Mouse (Mus musculus): ENCODE data around the gene Nanog. TPM values are rescaled to one million over a fixed set of nuclear protein-coding genes. Genes with fewer than 3 reads are reported as not detected.

Nanog gene
- polyA plus RNA-seq, 1 experiment from 2014 or later = 0.13 TPM

DNA sequence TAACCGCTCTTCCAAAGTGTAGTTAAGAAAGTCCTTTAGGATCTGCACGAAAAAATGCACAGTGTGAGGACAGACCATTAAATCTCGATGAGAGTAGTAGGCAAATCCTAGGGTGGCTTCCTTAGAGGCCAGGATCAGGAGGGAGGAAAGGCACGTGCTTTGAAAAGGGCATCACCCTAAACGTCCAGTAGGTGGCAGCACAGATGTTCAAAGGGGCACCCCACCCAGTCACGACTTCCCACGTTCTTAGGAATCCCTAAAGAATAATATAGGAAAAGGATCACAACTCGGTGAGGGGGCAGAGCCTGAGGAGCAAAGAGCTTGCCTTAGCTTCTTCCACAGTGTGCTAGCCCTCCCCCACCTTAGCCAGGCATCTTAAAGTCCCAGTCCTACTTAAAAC lies 32.7 kb downstream of the Nanog start:
- 10% methylated on average over 8 of the region's 8 CpGs for WGBS
- Histone ChIP-seq H3K9ac (replicated peaks; ENCODE audit: low read length) (no peak overlapping the region), H3K27me3 (ENCODE audit: control insufficient read depth, insufficient read depth, low read length) (peaks cover 21% of the 10 kb centered on the region), H3K4me1 (ENCODE audit: control insufficient read depth, insufficient read depth, low read length) (no peaks in the 10 kb centered on the region; the same call in 1 of the 2 replicates), H3K9me3 (replicated peaks; ENCODE audit: control insufficient read depth, low read length) (no peaks in the 10 kb centered on the region), H3K36me3 (replicated peaks; ENCODE audit: control insufficient read depth, insufficient read depth, low read depth, low read length) (no peaks in the 10 kb centered on the region), H3K4me3 (ENCODE audit: low read depth, low read length) (no peak overlapping the region), H3K4me2 (ENCODE audit: low read depth, low read length) (no peak overlapping the region), H3K27ac (replicated peaks; ENCODE audit: low read depth, low read length) (no peak overlapping the region)
- peak; percentile 42; the same call in 1 of the 2 replicates for ATAC-seq (replicated peaks; ENCODE audit: insufficient number of reproducible peaks, low FRiP score, low TSS enrichment, low read depth)
- DNase-seq (ENCODE audit: low spot score) = peak; percentile 84

DNA sequence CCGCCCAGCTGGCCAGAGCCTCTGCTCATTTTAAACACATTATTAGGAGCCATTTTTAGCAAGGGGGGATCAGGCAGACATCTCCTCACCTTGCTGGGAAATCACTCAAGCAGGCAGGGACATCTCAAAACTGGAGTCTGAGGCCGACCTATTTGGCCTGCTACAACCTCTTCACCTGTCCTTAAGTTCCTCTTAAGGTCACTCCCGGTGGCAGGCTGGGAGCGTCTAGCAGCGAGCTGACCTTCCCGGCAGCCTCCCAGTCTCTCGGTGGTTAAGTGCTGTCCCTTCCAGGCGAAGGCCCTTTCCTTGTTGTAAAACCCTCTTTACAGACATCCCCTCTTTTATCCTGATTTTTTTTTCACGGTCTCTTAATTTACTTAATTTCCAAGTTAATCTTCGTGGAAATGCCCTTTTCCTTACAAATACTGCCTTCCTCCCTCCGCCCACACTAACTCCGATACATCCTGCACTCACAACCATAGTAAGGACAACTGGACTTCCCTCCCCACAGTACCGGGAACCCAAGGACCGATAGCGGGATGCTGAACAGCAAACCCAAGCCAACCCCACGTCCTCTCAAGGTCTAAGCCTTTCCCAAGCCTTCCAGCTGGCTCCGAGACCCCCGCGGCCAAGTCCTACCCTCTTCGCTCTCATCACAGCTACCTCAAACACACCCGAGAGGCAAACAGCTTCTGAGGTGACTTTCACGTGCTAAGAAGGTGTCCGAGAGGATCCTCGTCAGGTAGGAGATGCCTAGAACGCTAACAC lies 34.4 kb downstream of the Nanog start:
- Histone ChIP-seq H3K9me3 (replicated peaks; ENCODE audit: control insufficient read depth, low read length) (no peaks in the 10 kb centered on the region), H3K4me2 (ENCODE audit: low read depth, low read length) (peak overlapping the region; percentile 73), H3K4me1 (ENCODE audit: control insufficient read depth, insufficient read depth, low read length) (no peaks in the 10 kb centered on the region; the same call in 1 of the 2 replicates), H3K36me3 (replicated peaks; ENCODE audit: control insufficient read depth, insufficient read depth, low read depth, low read length) (no peaks in the 10 kb centered on the region), H3K27ac (replicated peaks; ENCODE audit: low read depth, low read length) (no peak overlapping the region), H3K9ac (replicated peaks; ENCODE audit: low read length) (peak overlapping the region; percentile 28), H3K4me3 (ENCODE audit: low read depth, low read length) (peak overlapping the region; percentile 47), H3K27me3 (ENCODE audit: control insufficient read depth, insufficient read depth, low read length) (peaks cover 21% of the 10 kb centered on the region)
- DNase-seq (ENCODE audit: low spot score) (no peak), ATAC-seq (replicated peaks; ENCODE audit: insufficient number of reproducible peaks, low FRiP score, low TSS enrichment, low read depth) (no peak)
- WGBS = 2% methylated on average over 25 of the region's 25 CpGs

DNA sequence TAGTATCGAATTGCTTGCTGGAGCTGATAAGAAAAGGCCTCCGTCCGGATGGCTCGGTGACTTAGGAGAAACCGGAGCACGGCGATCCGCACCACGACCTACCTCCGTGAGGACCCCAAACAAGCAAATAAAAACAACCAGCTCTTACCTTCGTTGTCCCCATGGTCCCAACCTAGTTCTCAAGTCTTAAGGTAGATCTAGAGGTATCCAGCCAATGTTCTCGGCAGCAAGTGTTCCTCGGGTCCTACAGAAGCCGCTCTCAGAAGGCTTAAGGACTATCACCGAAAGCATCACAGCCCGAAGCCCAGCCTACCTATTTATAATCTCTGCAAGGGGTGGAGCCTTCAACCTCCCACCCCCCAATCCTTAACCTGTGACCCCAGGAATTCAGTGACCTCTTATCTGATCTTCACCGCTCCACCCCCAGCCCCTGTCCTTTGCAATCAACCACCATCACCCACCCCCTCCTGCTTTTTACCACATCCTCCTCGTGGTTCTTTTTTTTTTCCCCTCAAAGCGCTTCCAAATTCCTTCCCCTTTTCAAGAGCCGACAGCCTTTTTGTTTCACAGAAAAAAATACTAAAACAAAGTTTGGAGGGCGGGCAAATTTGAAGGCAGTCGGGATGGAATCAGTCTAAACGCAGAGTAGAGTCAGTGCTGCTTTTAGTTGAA lies 35.1 kb downstream of the Nanog start:
- Histone ChIP-seq H3K4me2 (ENCODE audit: low read depth, low read length) (peak overlapping the region; percentile 73), H3K27me3 (ENCODE audit: control insufficient read depth, insufficient read depth, low read length) (peaks cover 21% of the 10 kb centered on the region), H3K9ac (replicated peaks; ENCODE audit: low read length) (peak overlapping the region; percentile 28), H3K9me3 (replicated peaks; ENCODE audit: control insufficient read depth, low read length) (no peaks in the 10 kb centered on the region), H3K36me3 (replicated peaks; ENCODE audit: control insufficient read depth, insufficient read depth, low read depth, low read length) (no peaks in the 10 kb centered on the region), H3K4me1 (ENCODE audit: control insufficient read depth, insufficient read depth, low read length) (no peaks in the 10 kb centered on the region; the same call in 1 of the 2 replicates), H3K27ac (replicated peaks; ENCODE audit: low read depth, low read length) (no peak overlapping the region), H3K4me3 (ENCODE audit: low read depth, low read length) (peak overlapping the region; percentile 47)
- 0 out of 2 replicates have a peak, but pooled peaks have one; percentile 53 for ATAC-seq (replicated peaks; ENCODE audit: insufficient number of reproducible peaks, low FRiP score, low TSS enrichment, low read depth)
- DNase-seq (ENCODE audit: low spot score) = peak; percentile 59
- WGBS = under 1% methylated on average over 23 of the region's 23 CpGs

DNA sequence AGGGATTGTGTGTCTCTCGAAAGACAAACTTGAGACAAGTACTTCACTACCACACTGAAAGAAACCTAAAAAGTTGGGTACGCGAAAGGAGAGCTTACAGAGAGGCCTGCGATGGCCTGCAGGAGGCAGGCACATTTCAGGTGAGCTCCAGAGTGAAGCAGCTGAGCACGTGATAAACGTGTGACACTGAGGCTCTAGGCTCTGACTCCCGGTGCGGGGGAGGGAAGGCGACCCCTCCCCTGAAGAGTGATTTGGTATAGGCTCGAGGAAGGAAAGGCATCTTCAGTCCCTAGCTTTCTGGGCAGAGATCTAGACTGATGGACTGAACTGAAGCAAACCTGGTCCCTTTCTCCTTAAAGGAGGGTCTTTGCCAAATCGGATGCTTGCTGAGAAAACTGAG lies 36.1 kb downstream of the Nanog start:
- no peaks in the 10 kb centered on the region; the same call in 1 of the 2 replicates for H3K4me1 ChIP-seq (ENCODE audit: control insufficient read depth, insufficient read depth, low read length)
- H3K4me3 ChIP-seq (ENCODE audit: low read depth, low read length) = no peak overlapping the region
- H3K27me3 ChIP-seq (ENCODE audit: control insufficient read depth, insufficient read depth, low read length) = peaks cover 21% of the 10 kb centered on the region
- H3K27ac ChIP-seq (replicated peaks; ENCODE audit: low read depth, low read length) = no peak overlapping the region
- no peaks in the 10 kb centered on the region for H3K9me3 ChIP-seq (replicated peaks; ENCODE audit: control insufficient read depth, low read length)
- ATAC-seq (replicated peaks; ENCODE audit: insufficient number of reproducible peaks, low FRiP score, low TSS enrichment, low read depth) (no peak), DNase-seq (ENCODE audit: low spot score) (no peak)
- H3K36me3 ChIP-seq (replicated peaks; ENCODE audit: control insufficient read depth, insufficient read depth, low read depth, low read length) = no peaks in the 10 kb centered on the region
- 12% methylated on average over 11 of the region's 11 CpGs for WGBS
- H3K4me2 ChIP-seq (ENCODE audit: low read depth, low read length) = no peak overlapping the region
- H3K9ac ChIP-seq (replicated peaks; ENCODE audit: low read length) = no peak overlapping the region

DNA sequence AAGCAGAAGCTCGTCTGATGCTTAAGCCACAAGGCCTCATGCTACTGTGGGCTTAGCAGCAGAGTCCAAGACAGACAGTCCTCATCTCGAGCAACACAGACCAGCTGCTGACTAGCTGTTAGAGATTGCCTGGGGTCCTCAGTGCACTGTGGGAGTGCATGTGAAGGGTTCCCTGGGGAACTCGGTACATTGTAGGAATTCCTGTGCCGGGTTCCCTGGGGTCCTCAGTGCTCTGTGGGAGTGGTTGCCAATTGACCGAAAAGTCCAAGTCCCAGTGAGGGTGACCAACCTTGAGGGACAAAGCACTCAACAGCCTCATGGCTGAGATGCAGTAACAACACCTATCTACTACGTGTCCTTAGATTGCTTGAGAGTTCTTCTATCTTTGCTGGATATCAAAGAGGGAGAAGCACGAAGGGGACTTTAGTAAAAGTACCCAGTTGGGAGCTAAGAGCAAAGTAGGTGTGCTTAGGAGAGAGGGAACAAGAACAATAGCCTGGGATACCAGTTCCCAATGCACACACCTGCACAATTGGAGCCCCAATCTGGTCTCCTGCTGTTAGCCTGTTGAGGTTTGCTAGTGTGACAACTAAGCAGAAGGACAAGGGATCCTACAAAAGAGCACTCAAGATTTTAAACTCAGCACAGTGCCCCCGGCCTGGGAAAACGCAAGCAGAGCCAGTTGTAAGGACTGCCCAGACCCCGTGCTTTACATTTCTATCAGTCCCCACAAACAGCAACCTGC lies 37.4 kb downstream of the Nanog start:
- H3K4me3 ChIP-seq (ENCODE audit: low read depth, low read length) = no peak overlapping the region
- WGBS = 23% methylated on average over 10 of the region's 10 CpGs
- H3K27ac ChIP-seq (replicated peaks; ENCODE audit: low read depth, low read length) = no peak overlapping the region
- no peaks in the 10 kb centered on the region for H3K36me3 ChIP-seq (replicated peaks; ENCODE audit: control insufficient read depth, insufficient read depth, low read depth, low read length)
- no peaks in the 10 kb centered on the region for H3K9me3 ChIP-seq (replicated peaks; ENCODE audit: control insufficient read depth, low read length)
- DNase-seq (ENCODE audit: low spot score) = no peak
- H3K4me1 ChIP-seq (ENCODE audit: control insufficient read depth, insufficient read depth, low read length) = no peaks in the 10 kb centered on the region; the same call in 1 of the 2 replicates
- H3K9ac ChIP-seq (replicated peaks; ENCODE audit: low read length) = no peak overlapping the region
- no peak overlapping the region for H3K4me2 ChIP-seq (ENCODE audit: low read depth, low read length)
- ATAC-seq (replicated peaks; ENCODE audit: insufficient number of reproducible peaks, low FRiP score, low TSS enrichment, low read depth) = no peak
- H3K27me3 ChIP-seq (ENCODE audit: control insufficient read depth, insufficient read depth, low read length) = peaks cover 21% of the 10 kb centered on the region

DNA sequence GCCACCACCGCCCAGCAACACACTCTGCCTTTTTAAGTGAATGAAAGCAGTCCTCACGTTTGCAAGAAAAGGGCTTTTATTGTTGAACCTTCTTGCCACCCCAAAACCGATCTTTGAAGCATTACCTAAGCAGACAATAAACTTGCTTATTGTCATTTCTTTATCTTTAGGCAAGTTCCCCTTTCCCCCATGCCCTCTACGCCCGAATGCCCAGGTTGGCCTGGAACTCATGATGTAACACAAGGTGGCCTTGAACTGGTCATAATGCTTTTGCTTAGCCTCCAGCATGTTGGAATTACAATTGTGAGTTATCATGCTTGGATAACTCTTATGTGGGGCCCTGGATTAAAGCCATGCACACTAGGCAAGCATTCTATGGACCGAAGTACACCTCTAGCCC lies 43.3 kb downstream of the Nanog start:
- Histone ChIP-seq H3K36me3 (replicated peaks; ENCODE audit: control insufficient read depth, insufficient read depth, low read depth, low read length) (no peaks in the 10 kb centered on the region), H3K4me2 (ENCODE audit: low read depth, low read length) (no peak overlapping the region), H3K4me3 (ENCODE audit: low read depth, low read length) (no peak overlapping the region), H3K9ac (replicated peaks; ENCODE audit: low read length) (no peak overlapping the region), H3K9me3 (replicated peaks; ENCODE audit: control insufficient read depth, low read length) (no peaks in the 10 kb centered on the region), H3K4me1 (ENCODE audit: control insufficient read depth, insufficient read depth, low read length) (no peaks in the 10 kb centered on the region), H3K27ac (replicated peaks; ENCODE audit: low read depth, low read length) (no peak overlapping the region), H3K27me3 (ENCODE audit: control insufficient read depth, insufficient read depth, low read length) (no peaks in the 10 kb centered on the region)
- DNase-seq (ENCODE audit: low spot score) (no peak), ATAC-seq (replicated peaks; ENCODE audit: insufficient number of reproducible peaks, low FRiP score, low TSS enrichment, low read depth) (no peak)
- WGBS = 79% methylated on average over 6 of the region's 6 CpGs

DNA sequence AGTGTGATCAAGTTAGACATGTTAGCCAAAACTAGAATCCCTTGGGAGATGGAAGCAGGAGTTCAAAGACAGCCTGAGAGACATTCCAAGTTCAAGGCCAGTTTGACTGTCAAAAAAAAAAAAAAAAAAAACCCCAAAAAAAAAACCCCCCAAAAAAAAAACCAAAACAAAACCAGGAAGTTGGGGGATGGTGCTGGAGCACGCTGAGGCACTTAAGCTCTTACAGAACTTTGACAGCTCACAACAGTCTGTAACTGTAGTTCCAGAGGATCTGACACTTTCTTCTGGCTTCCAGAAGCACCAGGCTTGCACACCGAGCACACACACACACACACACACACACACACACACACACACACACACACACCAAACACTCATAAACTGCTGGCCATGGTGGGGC lies 48.6 kb downstream of the Nanog start:
- Histone ChIP-seq H3K36me3 (replicated peaks; ENCODE audit: control insufficient read depth, insufficient read depth, low read depth, low read length) (no peaks in the 10 kb centered on the region), H3K4me2 (ENCODE audit: low read depth, low read length) (no peak overlapping the region), H3K9ac (replicated peaks; ENCODE audit: low read length) (no peak overlapping the region), H3K4me1 (ENCODE audit: control insufficient read depth, insufficient read depth, low read length) (no peaks in the 10 kb centered on the region), H3K9me3 (replicated peaks; ENCODE audit: control insufficient read depth, low read length) (no peaks in the 10 kb centered on the region), H3K27me3 (ENCODE audit: control insufficient read depth, insufficient read depth, low read length) (no peaks in the 10 kb centered on the region), H3K4me3 (ENCODE audit: low read depth, low read length) (no peak overlapping the region), H3K27ac (replicated peaks; ENCODE audit: low read depth, low read length) (no peak overlapping the region)
- DNase-seq (ENCODE audit: low spot score) (no peak), ATAC-seq (replicated peaks; ENCODE audit: insufficient number of reproducible peaks, low FRiP score, low TSS enrichment, low read depth) (no peak)
- WGBS = 53% methylated on average over 2 of the region's 2 CpGs

All from embryonic facial prominence, embryonic 11.5 days (tissue).